Mouse (Mus musculus): ENCODE data around the gene Gm28035. TPM values are rescaled to one million over a fixed set of nuclear protein-coding genes. Genes with fewer than 3 reads are reported as not detected.

Gene Gm28035
- polyA plus RNA-seq, 1 experiment from 2014 or later, result 0.25 TPM

- peaks cover 99% of the 10 kb centered on the region for H3K36me3 ChIP-seq (ENCODE audit: control insufficient read depth, insufficient read depth, low read length)
- H3K4me2 ChIP-seq (ENCODE audit: low read length), result no peak overlapping the region
- no peaks in the 10 kb centered on the region for H3K27me3 ChIP-seq (ENCODE audit: control insufficient read depth, insufficient read depth, low read length)
- DNase-seq, result no peak
- no peaks in the 10 kb centered on the region for H3K9me3 ChIP-seq (ENCODE audit: control insufficient read depth, low read length)
- H3K4me3 ChIP-seq (replicated peaks; ENCODE audit: low read depth, low read length), result no peak overlapping the region
- H3K9ac ChIP-seq (replicated peaks; ENCODE audit: low read length), result no peak overlapping the region
- WGBS, result 93% methylated on average over 5 of the region's 5 CpGs
- no peak for ATAC-seq (ENCODE audit: low FRiP score, low TSS enrichment)
- H3K27ac ChIP-seq (replicated peaks; ENCODE audit: low read depth, low read length), result no peak overlapping the region
- H3K4me1 ChIP-seq (ENCODE audit: control insufficient read depth, insufficient read depth, low read length), result no peaks in the 10 kb centered on the region
Measured at GRCm38 (mm10) chr2:30325296-30325695, 84.9 kb downstream of the Gm28035 start.

- no peak overlapping the region for H3K4me2 ChIP-seq (ENCODE audit: low read length)
- H3K4me1 ChIP-seq (ENCODE audit: control insufficient read depth, insufficient read depth, low read length), result no peaks in the 10 kb centered on the region
- no peak overlapping the region for H3K9ac ChIP-seq (replicated peaks; ENCODE audit: low read length)
- DNase-seq (no peak), ATAC-seq (ENCODE audit: low FRiP score, low TSS enrichment) (no peak)
- H3K36me3 ChIP-seq (ENCODE audit: control insufficient read depth, insufficient read depth, low read length), result peaks cover 99% of the 10 kb centered on the region
- no peaks in the 10 kb centered on the region for H3K9me3 ChIP-seq (ENCODE audit: control insufficient read depth, low read length)
- no peaks in the 10 kb centered on the region for H3K27me3 ChIP-seq (ENCODE audit: control insufficient read depth, insufficient read depth, low read length)
- 94% methylated on average over 7 of the region's 7 CpGs for WGBS
- no peak overlapping the region for H3K4me3 ChIP-seq (replicated peaks; ENCODE audit: low read depth, low read length)
- H3K27ac ChIP-seq (replicated peaks; ENCODE audit: low read depth, low read length), result no peak overlapping the region
Measured at GRCm38 (mm10) chr2:30327276-30327675, 86.9 kb downstream of the Gm28035 start.

- Histone ChIP-seq H3K27me3 (ENCODE audit: control insufficient read depth, insufficient read depth, low read length) (no peaks in the 10 kb centered on the region), H3K9me3 (ENCODE audit: control insufficient read depth, low read length) (no peaks in the 10 kb centered on the region), H3K9ac (replicated peaks; ENCODE audit: low read length) (no peak overlapping the region), H3K36me3 (ENCODE audit: control insufficient read depth, insufficient read depth, low read length) (peaks cover 99% of the 10 kb centered on the region), H3K4me1 (ENCODE audit: control insufficient read depth, insufficient read depth, low read length) (no peaks in the 10 kb centered on the region), H3K27ac (replicated peaks; ENCODE audit: low read depth, low read length) (no peak overlapping the region), H3K4me3 (replicated peaks; ENCODE audit: low read depth, low read length) (no peak overlapping the region), H3K4me2 (ENCODE audit: low read length) (no peak overlapping the region)
- WGBS, result 85% methylated on average over 3 of the region's 3 CpGs
- ATAC-seq (ENCODE audit: low FRiP score, low TSS enrichment), result no peak
- DNase-seq, result no peak
Measured at GRCm38 (mm10) chr2:30328791-30329190, 88.4 kb downstream of the Gm28035 start.

Other genes with a start within 250 kb of the Gm28035 start
- gene Wdr34, start 191.7 kb upstream of the Gm28035 start, polyA plus RNA-seq (2014; fragmentation: Nextera tagmentation; extraction: Ambion mirVana), result 62.9 and 80.2 TPM in 2 replicates
- gene Set, start 183.2 kb upstream of the Gm28035 start, polyA plus RNA-seq (2014; fragmentation: Nextera tagmentation; extraction: Ambion mirVana), result 376 and 427 TPM in 2 replicates
- gene Pkn3, start 162.9 kb upstream of the Gm28035 start, polyA plus RNA-seq (2014; fragmentation: Nextera tagmentation; extraction: Ambion mirVana), result 1.1 and 1.9 TPM in 2 replicates
- gene Zdhhc12, start 146.9 kb upstream of the Gm28035 start, polyA plus RNA-seq (2014; fragmentation: Nextera tagmentation; extraction: Ambion mirVana), result 17.6 and 18.7 TPM in 2 replicates
- gene Zer1, start 116.0 kb upstream of the Gm28035 start, polyA plus RNA-seq (2014; fragmentation: Nextera tagmentation; extraction: Ambion mirVana), result 15.1 and 15.6 TPM in 2 replicates
- 17.7 and 20.4 TPM in 2 replicates for gene Tbc1d13, start 106.8 kb upstream of the Gm28035 start, polyA plus RNA-seq (2014; fragmentation: Nextera tagmentation; extraction: Ambion mirVana)
- gene Endog, start 69.1 kb upstream of the Gm28035 start, polyA plus RNA-seq (2014; fragmentation: Nextera tagmentation; extraction: Ambion mirVana), result 23.2 and 28.1 TPM in 2 replicates
- 52.8 and 54.8 TPM in 2 replicates for gene Spout1, start 62.1 kb upstream of the Gm28035 start, polyA plus RNA-seq (2014; fragmentation: Nextera tagmentation; extraction: Ambion mirVana)
- gene Kyat1, start 34.7 kb upstream of the Gm28035 start, polyA plus RNA-seq (2014; fragmentation: Nextera tagmentation; extraction: Ambion mirVana), result 15.3 and 17.1 TPM in 2 replicates
- 66.0 and 70.9 TPM in 2 replicates for gene Lrrc8a, start 2.9 kb upstream of the Gm28035 start, polyA plus RNA-seq (2014; fragmentation: Nextera tagmentation; extraction: Ambion mirVana)
- gene Phyhd1, start 25.6 kb downstream of the Gm28035 start, polyA plus RNA-seq (2014; fragmentation: Nextera tagmentation; extraction: Ambion mirVana), result 4.9 and 6.0 TPM in 2 replicates
- not detected in 2 replicates for gene Gm28038, start 40.5 kb downstream of the Gm28035 start, polyA plus RNA-seq (2014; fragmentation: Nextera tagmentation; extraction: Ambion mirVana)
- gene Dolk, start 45.8 kb downstream of the Gm28035 start, polyA plus RNA-seq (2014; fragmentation: Nextera tagmentation; extraction: Ambion mirVana), result 32.2 and 32.7 TPM in 2 replicates
- 20.5 and 26.0 TPM in 2 replicates for gene Nup188, start 45.8 kb downstream of the Gm28035 start, polyA plus RNA-seq (2014; fragmentation: Nextera tagmentation; extraction: Ambion mirVana)
- 129 and 183 TPM in 2 replicates for gene Sh3glb2, start 118.8 kb downstream of the Gm28035 start, polyA plus RNA-seq (2014; fragmentation: Nextera tagmentation; extraction: Ambion mirVana)
- gene Miga2, start 123.7 kb downstream of the Gm28035 start, polyA plus RNA-seq (2014; fragmentation: Nextera tagmentation; extraction: Ambion mirVana), result 26.1 and 29.7 TPM in 2 replicates
- 56.3 and 57.2 TPM in 2 replicates for gene Dolpp1, start 151.7 kb downstream of the Gm28035 start, polyA plus RNA-seq (2014; fragmentation: Nextera tagmentation; extraction: Ambion mirVana)
- gene Crat, start 175.2 kb downstream of the Gm28035 start, polyA plus RNA-seq (2014; fragmentation: Nextera tagmentation; extraction: Ambion mirVana), result 22.2 and 24.0 TPM in 2 replicates
- gene Ptpa, start 175.5 kb downstream of the Gm28035 start, polyA plus RNA-seq (2014; fragmentation: Nextera tagmentation; extraction: Ambion mirVana), result 86.7 and 115 TPM in 2 replicates
- 3.7 and 4.3 TPM in 2 replicates for gene Ier5l, start 233.7 kb downstream of the Gm28035 start, polyA plus RNA-seq (2014; fragmentation: Nextera tagmentation; extraction: Ambion mirVana)

All from midbrain, embryonic 14.5 days (tissue).